Mouse (Mus musculus) embryo, embryonic 9.5 days (tissue): ENCODE measurements around the gene Rab28.
"Not testable (repeated sequence)": the region's sequence is repeated elsewhere in the genome, so short reads cannot be mapped to it uniquely, and the experiment has no call there.

Experiments
- DNase-seq: peaks from one replicate; pipeline ENCODE4 v3.0.0-alpha.2; 2017; ENCODE audit errors: extremely low spot score

The Rab28 gene

GRCm38 (mm10) chr5:41708051-41708630 is at the start of gene Rab28:
Gene Rab28, minus strand, starts transcription at chr5:41708157.
- DNase-seq = peak; percentile 98

DNA sequence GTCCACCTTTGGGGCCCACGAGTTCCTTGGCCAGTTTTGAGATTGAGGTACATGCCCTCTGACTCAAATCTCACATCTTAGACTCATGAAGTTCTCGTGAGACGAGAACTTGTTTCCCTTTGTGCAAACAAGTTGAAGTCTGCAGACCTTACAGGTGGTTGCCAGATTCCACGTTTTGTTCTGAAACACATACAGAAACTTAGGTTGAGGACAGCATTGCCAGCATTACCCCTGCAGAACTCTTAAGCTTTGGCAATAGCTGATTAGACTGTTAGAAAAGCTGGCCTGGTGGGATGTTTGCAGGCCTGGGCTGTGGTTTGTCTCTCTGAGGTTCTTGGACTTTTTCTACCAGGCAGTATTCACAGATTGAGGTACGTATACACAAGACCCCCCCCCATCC is 49.4 kb upstream of the Rab28 start:
- DNase-seq = no peak

DNA sequence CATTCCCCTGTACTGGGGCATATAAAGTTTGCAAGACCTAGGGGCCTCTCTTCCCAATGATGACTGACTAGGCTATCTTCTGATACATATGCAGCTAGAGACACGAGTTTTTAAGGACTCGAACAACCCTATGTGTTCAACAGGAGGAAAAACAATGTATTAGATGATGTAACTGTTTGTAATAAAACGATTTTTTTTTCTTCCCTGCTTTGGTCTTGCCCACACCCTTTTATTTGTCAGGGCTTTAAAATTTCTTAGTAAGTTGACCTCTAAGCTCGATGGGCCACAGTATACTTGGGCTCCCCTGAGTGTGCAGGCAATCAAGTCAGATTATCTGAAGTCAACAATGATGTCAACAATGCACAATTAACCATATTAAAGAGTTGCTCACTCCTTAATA is 48.4 kb upstream of the Rab28 start:
- no peak for DNase-seq

DNA sequence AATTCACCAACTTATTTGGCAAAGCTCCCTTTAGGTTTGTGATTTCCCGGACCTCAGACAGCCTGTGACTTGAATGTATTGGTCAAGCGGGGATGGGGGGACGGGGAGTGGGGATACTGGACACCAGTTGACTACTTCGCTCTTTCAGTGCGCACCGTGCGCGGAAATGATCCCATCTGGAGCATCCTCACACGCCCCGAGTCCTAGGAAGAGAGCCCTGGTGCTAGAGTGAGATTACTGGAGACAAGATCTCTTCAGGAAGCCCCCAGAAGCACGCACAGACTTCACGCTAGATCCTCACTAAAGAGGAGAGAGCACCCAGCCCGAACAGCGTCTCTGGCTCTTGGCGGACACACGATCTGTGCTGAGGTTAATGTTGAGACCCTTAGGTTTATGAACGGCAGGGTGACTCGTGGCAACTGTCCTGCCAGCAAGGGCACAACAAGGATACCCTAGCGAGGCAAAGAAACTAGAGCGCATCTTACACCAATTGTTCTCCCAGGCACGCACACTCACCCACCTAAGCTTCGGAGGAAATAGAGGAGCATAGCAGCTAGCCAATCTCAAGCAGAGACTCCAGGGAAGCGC is 47.5 kb upstream of the Rab28 start:
- DNase-seq = peak; percentile 45

DNA sequence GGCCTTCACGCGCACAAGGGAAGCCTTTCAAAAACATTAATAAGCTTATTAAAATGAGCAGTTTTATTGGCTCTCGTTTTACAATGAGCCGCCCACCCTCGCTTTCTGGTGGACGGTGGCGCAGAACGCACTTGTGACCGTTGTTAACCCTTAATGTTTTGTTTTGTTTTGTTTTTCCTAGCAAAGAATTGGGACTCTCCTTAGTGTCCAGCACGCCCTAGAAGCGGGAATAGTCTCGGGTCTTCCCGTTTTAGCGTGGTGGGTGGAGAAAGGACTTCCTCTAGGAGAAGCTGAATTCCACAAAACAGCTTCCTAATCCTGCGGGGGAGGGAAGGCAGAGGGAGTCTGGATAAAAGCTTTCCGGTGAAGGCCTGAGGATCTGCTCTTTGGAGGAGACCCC is 46.9 kb upstream of the Rab28 start:
- DNase-seq = peak; percentile 42

- peak; percentile 42 for DNase-seq
Observed at GRCm38 (mm10) chr5:41754226-41754775, 46.3 kb upstream of the Rab28 start.

- DNase-seq = no peak
Observed at GRCm38 (mm10) chr5:41752721-41753120, 44.8 kb upstream of the Rab28 start.

DNA sequence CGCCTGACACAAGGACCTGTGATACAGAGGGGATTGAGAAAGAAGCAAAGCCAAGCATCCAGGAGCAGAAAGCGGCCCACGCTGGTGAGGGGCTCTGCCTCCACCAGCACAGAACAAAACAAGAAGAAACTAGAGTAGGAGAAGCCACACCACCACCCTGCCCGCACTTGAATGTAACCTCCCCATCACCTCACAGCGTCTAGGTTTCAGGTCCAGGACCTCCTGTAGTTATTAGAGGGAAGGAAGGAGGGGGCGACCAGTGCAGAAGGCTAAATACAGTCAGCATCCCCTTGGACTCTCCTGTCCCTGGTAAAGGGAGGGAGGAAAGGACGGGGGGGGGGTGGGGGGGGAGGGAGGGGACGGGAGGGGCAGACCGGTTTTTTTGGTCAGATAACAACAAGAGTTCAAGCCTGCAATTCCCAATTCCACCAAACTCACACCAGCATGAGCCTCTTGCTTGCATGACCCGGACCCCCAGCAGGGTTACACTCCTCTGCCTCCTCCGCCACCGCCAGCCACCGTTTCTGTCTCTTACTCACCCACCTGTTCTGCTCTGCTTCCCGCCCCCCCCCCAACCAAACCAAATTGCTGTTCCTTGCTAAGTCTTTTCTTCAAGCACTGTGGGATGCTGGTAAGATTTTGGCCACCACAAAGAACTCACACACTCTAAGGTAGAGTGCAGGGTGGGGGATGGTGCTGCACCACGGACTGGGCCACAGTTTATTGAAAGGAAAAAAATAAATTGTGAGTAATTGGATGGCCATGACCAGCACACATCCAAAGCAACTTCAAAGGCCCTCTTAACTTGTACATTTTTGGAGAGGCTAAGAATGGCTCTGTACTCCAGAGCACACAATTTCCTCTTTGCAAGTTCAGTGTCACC is 37.2 kb upstream of the Rab28 start:
- DNase-seq = no peak

DNA sequence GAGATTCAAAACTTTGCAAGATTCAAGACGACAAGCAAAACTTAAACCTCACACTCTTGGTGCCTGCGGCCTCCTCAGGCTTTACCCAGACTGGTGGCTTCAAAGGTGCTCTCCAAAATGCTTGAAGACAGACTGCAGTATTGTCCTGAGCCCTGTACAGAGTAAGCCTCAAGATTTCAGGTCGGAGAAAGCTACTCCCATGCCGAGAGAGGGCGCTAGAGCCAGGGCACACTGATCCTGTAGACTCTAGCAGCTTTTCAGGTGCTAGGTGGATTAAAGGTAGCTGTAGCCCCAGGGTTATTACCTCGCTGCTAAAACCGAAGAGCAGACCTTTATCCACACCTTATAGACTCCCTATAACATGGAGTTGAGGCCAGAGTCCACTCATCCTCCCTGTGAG is 36.3 kb upstream of the Rab28 start:
- DNase-seq = no peak

DNA sequence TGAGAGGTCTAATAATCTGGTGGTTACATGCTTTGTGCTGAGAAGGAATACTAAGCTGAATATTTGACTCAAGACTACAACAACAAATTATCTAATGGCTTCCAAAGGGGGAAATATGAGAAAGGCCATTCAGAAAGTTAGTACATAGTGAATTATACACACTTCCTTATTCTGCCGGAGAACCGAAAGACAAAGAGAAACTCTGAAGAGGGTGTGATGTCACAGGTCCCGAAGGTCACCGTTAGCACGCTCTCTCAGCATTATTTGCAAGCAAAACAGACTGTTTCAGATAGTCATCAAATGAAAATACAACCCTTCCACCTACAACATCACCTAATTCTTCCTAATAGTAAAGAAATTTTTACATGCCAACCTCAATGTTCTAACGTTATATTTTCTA is 30.9 kb upstream of the Rab28 start:
- no peak for DNase-seq

- DNase-seq = no peak
Observed at GRCm38 (mm10) chr5:41737039-41737438, 29.1 kb upstream of the Rab28 start.

GRCm38 (mm10) chr5:41727017-41727416 is 19.1 kb upstream of the Rab28 start:
- no peak for DNase-seq

- no peak for DNase-seq
Observed at GRCm38 (mm10) chr5:41725573-41725972, 17.6 kb upstream of the Rab28 start.

DNA sequence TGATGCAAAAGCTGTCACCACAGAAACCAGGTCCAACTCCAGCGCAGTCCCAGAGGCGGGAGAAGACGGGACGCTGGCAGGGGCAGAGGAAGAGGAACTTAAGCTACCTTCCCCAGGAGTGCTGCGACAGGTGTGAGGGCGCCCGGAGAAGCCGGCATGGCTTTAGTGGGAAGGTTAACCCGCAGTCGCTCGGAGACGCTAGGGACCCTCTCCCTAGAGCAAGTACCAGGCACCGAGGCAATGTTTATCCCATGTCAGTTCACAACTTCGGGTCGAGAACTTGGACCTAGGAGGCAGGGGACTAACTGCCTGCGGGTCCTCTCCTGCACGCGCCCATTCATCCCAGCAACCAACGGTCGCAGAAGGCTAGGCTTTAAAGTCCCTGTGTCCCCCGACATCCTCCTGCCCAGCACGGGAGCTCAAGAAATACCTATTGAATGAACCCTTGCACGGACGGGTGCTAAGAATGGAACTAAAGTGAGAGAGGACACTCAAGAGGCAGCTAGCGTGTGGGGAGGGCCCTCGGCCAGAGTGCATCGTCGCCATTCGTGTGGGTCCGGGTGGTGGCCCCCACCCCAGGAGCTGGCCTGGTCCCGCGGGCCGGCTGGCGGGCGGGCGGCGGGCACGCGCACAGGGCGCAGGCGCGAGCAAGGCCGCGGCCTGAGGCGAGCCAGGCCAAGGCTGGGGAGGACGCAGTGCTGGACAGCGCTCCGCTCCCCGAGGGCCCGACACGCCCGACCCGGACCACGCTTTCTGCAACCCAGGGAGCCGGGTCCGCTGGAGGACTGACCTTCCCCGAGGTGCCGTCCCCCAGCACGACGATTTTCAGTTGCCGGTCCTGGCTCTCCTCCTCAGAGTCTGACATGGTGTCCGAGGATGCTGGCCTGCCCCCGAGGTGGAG is 592 bp downstream of the Rab28 start:
- DNase-seq = no peak

DNA sequence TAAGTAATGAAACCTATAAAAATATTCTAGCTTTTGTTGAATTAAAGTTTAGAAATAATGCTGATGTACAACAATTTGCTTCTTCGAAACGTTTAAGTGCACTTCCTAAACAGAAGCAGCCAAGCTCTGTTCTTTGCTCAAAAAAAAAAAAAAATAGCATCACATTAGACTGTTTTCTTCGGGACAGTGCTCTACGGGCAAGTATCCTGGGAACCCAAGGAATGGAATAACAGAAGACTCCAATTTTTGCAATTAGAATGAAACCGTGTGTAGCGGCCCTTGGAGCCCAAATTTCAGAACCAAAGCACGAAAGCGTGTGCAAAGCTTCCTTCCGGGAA is 1.2 kb downstream of the Rab28 start:
- no peak for DNase-seq

DNA sequence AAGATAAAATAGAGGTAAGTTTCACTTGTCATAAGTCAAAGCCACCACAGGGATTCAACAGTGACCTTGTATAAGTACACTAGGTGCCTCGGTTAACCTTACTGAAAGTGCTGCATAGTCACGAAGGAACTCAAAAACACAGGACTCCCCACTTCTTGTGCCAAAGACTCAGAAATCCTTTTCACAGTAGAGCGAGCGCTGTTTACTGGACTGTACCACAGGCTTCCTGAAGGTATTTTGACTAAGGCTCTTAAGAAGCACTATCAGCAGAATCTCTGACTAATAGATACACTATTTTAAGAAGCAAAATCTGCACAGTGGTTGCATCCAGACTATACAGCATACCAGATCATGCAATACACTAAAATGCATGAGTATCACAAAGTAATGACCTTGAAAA is 6.9 kb downstream of the Rab28 start:
- DNase-seq = not testable (repeated sequence)

GRCm38 (mm10) chr5:41697958-41698357 is 10.0 kb downstream of the Rab28 start:
- no peak for DNase-seq

DNA sequence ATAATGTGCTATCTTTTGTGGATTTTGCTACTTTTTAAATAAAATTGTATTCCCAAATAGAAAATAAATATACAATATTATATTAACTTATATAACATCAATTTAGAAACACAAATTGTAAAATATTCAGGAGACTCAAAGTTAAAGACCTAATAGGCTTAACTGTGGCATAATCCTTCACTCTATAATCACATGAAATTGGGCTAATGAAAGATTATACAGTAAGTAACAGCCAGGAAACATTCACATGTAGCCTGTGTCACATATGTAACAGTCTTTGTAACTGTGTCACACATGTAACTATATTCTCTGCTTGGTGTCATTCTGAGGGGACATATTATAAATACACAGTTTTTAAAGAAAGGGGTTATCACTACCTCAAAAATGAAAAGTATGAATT is 22.9 kb downstream of the Rab28 start:
- DNase-seq = no peak

GRCm38 (mm10) chr5:41683976-41684375 is 24.0 kb downstream of the Rab28 start:
- no peak for DNase-seq

DNA sequence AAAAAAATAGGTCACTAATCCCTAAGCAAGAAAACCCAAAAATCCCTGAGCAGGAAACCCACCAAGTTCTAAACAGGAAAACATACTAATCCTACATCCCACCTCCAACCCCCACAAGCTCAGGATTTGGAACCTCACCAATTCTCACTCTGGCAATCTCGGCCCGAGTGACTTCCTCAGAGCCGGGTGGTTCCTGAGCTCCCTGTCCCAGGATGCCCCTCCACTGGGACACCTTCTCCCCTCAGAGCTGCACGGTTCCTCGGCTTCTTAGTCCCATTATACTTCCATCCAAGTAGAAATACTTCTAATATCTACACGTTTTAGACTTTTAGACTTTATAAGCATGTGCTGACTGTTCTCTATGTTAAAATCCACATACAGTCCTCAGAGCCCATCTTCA is 41.9 kb downstream of the Rab28 start:
- no peak for DNase-seq

DNA sequence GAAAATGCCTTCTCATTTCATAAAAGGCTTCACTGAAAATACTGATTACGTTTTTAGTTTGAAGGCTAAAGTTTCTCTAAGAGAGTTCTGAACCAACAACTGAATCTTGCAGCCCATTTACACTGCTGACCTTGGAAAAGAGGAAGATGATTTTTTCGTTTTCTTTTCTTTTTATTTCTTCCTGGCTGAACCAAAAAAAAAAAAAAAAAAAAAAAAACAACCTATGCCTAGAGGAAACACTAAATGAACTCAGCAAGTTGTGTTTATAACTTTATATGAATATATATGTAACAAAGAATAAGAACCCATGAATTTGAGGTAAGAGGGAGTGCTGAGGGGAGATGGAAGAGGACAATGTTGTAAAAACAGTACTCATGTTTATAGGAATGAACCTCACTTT is 71.2 kb downstream of the Rab28 start:
- no peak for DNase-seq
